Mouse (Mus musculus): ENCODE data around the gene Slc27a1. TPM values are rescaled to one million over a fixed set of nuclear protein-coding genes. Genes with fewer than 3 reads are reported as not detected.
"Not testable (repeated sequence)": the region's sequence is repeated elsewhere in the genome, so short reads cannot be mapped to it uniquely, and the experiment has no call there.

Gene Slc27a1
- 100 to 1,000 TPM; 141 to 186 (median 160) TPM for total RNA-seq (2022)

DNA sequence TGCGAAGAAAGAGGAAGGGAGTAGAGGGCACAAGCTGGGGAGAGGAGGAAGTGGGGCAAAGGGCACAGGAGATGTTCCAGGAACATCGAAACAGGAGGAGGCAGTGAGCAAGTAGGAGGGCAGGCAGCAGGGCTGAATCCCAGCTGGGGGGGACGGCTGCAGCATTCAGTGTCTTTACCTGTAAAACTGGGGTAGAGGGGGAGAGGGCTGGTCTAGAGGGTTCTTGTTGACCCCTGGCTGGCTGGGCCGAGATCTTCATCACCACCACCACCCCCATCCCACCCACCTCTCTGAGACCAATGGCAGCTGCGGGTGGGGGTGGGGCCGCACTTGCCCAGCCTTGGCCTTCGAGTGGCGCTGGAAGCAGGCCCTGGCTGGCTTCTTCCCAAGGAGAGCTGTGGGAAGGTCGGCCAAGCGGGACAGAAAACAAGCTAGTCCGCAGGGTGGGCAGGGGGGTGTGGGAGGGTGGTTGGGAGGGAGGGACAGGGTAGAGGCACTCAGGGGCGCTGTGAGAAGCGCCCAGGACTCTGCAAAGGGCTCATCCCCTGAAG is at the start of gene Slc27a1:
Slc27a1 (plus strand) TSS at position 496 of the 551 bp plus-strand sequence.
- DNase-seq = peak; percentile 83

DNA sequence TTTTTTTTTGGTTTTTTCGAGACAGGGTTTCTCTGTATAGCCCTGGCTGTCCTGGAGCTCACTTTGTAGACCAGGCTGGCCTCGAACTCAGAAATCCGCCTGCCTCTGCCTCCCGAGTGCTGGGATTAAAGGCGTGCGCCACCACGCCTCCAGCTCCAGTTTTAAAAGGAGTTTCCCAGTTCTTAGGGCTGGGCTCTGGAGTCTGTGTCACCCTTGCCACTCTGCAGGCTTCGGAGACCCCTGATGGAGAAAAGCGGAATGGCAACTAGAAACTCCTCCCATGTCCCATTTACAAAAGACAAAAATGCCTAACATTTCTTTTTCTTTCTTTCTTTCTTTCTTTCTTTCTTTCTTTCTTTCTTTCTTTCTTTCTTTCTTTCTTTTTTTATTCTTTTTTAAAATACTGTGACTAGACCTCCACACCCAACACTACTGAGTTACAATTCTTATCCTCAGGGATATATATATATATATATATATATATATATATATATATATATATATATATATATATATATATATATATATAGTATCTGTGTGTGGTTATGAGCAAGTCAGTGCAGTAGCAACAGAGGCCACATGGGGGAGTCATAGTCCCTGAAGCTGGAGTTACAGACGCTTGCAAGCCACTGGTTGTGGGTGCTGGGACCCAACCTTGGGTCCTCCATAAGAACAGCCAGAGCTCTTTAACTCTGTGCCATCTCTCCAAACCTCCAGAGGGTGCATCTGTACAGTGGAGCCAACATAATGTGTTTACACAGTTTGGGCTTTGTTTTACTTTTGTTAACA is 49.5 kb upstream of the Slc27a1 start:
- not testable (repeated sequence) for DNase-seq

GRCm38 (mm10) chr8:71521634-71522033 is 47.0 kb upstream of the Slc27a1 start:
- peak; percentile 89 for DNase-seq

GRCm38 (mm10) chr8:71525226-71526050 is 43.2 kb upstream of the Slc27a1 start, which contains the start of gene Ccdc194:
TSS of gene Ccdc194 (minus strand) at chr8:71525711.
- no peak for DNase-seq

- DNase-seq = no peak
Observed at GRCm38 (mm10) chr8:71526272-71526671, 42.4 kb upstream of the Slc27a1 start.

GRCm38 (mm10) chr8:71527162-71527870 is 41.4 kb upstream of the Slc27a1 start:
- DNase-seq = no peak

- no peak for DNase-seq
Observed at GRCm38 (mm10) chr8:71528362-71529073, 40.2 kb upstream of the Slc27a1 start.

DNA sequence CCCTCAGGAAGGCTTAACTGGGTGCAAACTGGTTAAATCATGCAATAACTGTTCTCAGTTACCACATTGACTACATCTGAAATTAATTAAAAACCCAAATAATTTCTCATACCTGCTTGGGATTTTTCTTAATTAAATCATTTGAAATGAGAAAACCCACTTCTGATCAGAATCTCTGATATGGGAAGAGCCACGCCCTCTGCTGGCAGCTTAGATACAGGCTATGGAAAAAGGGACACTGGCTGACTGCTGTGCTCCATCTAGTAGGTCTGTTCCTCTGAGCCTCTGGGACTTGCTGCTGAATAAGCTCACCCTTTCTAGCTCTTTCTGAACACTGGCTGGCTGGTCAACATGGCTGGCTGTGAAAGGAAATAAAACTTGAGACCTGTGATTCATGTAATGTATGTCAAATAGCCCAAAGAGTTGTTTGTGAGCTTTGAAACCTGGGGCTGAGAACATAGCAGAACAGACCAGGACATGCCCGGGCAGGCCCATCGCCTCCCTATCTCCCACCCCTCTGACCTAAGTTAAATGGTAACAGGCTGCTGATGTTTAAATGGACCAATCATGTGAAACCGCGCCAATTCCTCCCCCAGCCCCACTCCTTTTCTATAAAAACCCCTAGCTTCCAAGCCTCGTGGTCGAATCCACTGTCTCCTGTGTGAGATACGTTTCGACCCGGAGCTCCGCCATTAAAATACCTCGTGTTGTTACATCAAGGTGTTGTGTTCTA is 37.8 kb upstream of the Slc27a1 start:
- not testable (repeated sequence) for DNase-seq

- DNase-seq = no peak
Observed at GRCm38 (mm10) chr8:71534263-71534810, 34.3 kb upstream of the Slc27a1 start.

- DNase-seq = no peak
Observed at GRCm38 (mm10) chr8:71535663-71536062, 33.0 kb upstream of the Slc27a1 start.

GRCm38 (mm10) chr8:71537028-71537867 is 31.4 kb upstream of the Slc27a1 start, which contains the start of gene Bst2:
TSS of gene Bst2 (minus strand) at chr8:71537456.
- DNase-seq = peak; percentile 91

DNA sequence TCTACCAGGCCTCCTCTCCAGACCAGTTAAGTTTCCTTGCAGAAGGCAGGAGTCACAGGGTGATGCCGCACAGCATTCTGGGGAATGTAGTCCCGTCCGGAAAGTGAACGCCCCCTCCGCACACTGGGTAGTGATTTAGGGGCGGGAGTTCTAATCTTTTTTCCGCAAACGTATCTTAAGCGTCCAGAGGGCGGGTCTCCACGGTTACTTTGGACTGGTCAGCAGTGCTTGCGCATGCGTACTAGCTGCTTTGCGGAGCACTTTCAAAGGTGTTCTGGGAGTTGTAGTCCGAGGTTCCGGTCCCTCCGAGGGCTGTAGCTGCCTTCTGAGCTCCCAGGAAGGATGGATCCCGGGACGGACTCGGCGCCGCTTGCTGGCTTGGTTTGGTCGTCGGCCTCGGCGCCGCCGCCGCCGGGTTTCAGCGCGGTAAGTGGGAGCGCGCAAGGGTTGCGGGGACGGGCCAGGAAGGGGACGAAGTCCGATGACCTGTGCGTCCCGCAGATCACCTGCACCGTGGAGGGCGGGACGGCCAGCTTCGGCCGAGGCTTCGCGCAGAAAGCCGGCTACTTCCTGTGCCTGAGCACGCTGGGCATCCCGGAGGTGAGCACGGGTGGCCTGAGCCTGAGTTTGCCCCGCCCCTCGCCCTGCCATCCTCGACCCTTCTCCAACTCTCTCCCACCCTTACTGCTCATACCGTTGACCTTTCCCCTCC is 25.9 kb upstream of the Slc27a1 start, which contains the start of gene Mvb12a:
Mvb12a (plus strand) TSS at position 291 of the 712 bp plus-strand sequence.
- peak; percentile 99 for DNase-seq

DNA sequence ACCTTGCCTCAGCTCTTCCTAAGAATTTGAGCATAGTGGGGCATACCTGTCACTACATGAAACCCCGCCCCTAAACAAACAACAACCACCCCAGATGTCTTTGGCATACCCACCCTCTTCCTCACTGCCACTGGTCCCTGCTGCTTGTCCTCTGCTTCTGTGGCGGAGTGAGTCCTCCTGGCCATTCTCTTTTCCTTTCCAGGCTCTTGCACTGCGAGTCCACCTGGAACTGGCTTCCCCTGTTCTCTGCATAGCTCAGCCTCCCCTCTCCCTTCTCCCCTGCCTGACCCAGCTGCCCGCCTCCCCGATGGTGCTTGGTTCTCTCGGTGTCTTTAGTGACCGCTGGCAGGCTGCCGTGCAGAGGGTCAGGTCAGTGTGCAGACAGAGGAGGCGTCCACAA is 24.9 kb upstream of the Slc27a1 start:
- no peak for DNase-seq

DNA sequence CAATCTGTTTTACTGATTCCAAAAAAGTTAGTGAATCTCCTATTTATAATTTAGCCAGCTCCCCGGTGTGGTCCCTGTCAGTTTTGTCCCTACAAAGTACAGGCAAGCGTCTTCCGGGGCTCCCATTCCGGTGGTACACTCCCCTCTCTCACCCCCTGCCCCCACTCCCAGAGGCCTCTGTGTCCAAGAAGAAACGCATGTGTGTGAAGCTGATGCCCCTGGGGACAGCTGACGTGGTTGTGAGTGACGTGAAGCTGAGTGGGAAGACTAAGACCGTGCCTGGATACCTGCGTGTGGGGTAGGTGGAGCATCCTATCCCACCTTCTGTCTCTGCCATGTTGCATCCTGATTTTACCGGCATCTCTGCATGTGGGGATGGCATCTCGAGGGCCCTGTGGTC is 23.6 kb upstream of the Slc27a1 start:
- DNase-seq = no peak

GRCm38 (mm10) chr8:71547590-71547989 is 21.1 kb upstream of the Slc27a1 start:
- no peak for DNase-seq

DNA sequence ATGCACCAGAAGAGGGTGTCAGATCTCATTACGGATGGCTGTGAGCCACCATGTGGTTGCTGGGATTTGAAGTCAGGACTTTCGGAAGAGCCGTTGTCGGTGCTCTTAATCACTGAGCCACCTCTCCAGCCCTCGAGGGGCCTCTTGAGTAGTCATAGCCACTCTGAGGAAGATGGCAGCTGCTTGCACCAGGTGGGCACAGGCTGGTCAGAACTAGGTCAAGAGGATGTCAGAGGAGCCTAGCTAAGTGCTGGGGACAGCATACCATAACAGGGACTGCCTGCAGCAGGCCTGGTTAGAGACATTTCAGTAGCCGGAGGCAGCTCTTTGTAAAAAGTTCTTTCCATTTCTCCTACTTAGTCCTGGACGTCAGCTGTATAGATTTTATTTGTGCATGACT is 17.9 kb upstream of the Slc27a1 start:
- no peak for DNase-seq

DNA sequence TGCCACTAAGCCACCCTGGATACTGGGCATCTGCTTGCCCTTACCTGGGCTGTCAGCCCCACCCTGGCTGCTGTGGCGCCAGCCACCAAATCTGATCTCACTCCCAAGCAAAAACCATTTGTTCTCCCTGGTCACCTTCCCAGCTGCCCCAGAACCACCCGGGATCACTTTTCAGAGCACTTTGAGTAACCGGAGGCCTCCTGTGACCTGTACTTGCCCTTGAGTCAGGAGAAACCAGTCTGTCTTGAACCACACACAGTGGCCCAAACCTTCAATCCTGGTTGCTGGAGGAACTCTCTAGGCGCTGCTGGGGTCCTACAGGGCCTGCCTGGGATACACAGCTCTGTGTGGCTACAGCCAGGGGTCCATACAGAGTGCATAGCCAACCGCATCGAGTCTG is 15.9 kb upstream of the Slc27a1 start:
- DNase-seq = no peak

- DNase-seq = no peak
Observed at GRCm38 (mm10) chr8:71554001-71554400, 14.7 kb upstream of the Slc27a1 start.

GRCm38 (mm10) chr8:71554644-71555043 is 14.0 kb upstream of the Slc27a1 start:
- DNase-seq = no peak
